Mouse (Mus musculus) 3T3-L1 (cell line): ENCODE results near the gene Abhd11.
A peak's percentile ranks its signal among the peaks of the same experiment; 100 is the strongest.
"Not testable (repeated sequence)": the region's sequence is repeated elsewhere in the genome, so short reads cannot be mapped to it uniquely, and the experiment has no call there.

Source experiments
- DNase-seq: peaks from one replicate; pipeline ENCODE4 v3.0.0-alpha.2; 2015; ENCODE audit warnings: low read depth, low spot score

The Abhd11 gene

GRCm38 (mm10) chr5:135008671-135009589, at the start of gene Abhd11:
Abhd11 (plus strand) TSS chr5:135009152.
- peak; percentile 100 for DNase-seq

GRCm38 (mm10) chr5:134960430-134960829, 48.5 kb upstream of the Abhd11 start:
- peak; percentile 46 for DNase-seq

- DNase-seq = no peak
Observed at GRCm38 (mm10) chr5:134961519-134961918, 47.4 kb upstream of the Abhd11 start.

GRCm38 (mm10) chr5:134963546-134963945, 45.4 kb upstream of the Abhd11 start:
- DNase-seq = peak; percentile 96

- DNase-seq = not testable (repeated sequence)
Observed at GRCm38 (mm10) chr5:134964655-134965054, 44.3 kb upstream of the Abhd11 start.

GRCm38 (mm10) chr5:134965473-134965851, 43.5 kb upstream of the Abhd11 start:
- peak; percentile 86 for DNase-seq

GRCm38 (mm10) chr5:134965852-134966821, 42.8 kb upstream of the Abhd11 start:
- DNase-seq = no peak

GRCm38 (mm10) chr5:134967164-134967944, 41.6 kb upstream of the Abhd11 start:
- DNase-seq = no peak

GRCm38 (mm10) chr5:134970671-134971070, 38.3 kb upstream of the Abhd11 start:
- no peak for DNase-seq

- no peak for DNase-seq
Observed at GRCm38 (mm10) chr5:134973081-134973480, 35.9 kb upstream of the Abhd11 start.

GRCm38 (mm10) chr5:134973526-134973925, 35.4 kb upstream of the Abhd11 start:
- no peak for DNase-seq

- no peak for DNase-seq
Observed at GRCm38 (mm10) chr5:134974294-134974693, 34.7 kb upstream of the Abhd11 start.

- no peak for DNase-seq
Observed at GRCm38 (mm10) chr5:134974921-134975320, 34.0 kb upstream of the Abhd11 start.

- no peak for DNase-seq
Observed at GRCm38 (mm10) chr5:134976164-134976563, 32.8 kb upstream of the Abhd11 start.

GRCm38 (mm10) chr5:134976577-134977250, 32.2 kb upstream of the Abhd11 start:
- no peak for DNase-seq

GRCm38 (mm10) chr5:134977837-134978236, 31.1 kb upstream of the Abhd11 start:
- no peak for DNase-seq

- no peak for DNase-seq
Observed at GRCm38 (mm10) chr5:134981149-134981548, 27.8 kb upstream of the Abhd11 start.

- DNase-seq = no peak
Observed at GRCm38 (mm10) chr5:134983111-134983510, 25.8 kb upstream of the Abhd11 start.

GRCm38 (mm10) chr5:134983771-134984170, 25.2 kb upstream of the Abhd11 start:
- no peak for DNase-seq

- no peak for DNase-seq
Observed at GRCm38 (mm10) chr5:134985633-134986297, 23.2 kb upstream of the Abhd11 start, which contains the start of gene Cldn3. Cldn3 (plus strand) TSS chr5:134986214.
